Mouse (Mus musculus): ENCODE data around the gene Mindy4.

DNA sequence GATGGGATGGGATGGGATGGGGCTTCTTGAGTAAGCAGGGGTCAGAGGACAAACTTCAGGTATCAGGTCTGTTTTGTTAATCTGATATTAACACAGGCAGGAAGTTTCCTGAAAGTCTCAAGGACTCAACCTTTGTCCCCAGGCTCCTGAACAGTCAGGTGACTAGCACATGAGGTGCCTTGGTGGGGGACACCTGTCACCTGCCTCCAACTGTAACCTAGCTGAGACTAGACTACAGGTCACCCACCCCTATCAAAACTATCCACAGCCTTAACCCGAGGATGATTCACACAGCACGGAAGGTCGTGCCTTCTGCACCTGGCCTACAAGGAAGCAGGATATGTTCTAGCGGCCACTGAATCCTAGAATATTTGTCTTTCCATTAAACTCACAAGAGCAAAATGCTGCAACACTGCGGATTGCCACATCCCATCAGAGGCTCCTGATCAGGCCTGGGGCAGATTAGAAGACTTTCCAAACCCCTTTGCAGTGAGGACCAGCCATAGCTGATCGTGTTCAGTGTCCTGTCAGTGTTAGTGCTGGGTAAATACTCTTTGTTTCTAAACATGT lies 147.3 kb downstream of the Mindy4 start:
- TF ChIP-seq MYB (IDR thresholded peaks at IDR 0.05; ENCODE audit: low read depth, low read length) (no peak), RCOR1 (IDR thresholded peaks at IDR 0.05; ENCODE audit: low read depth, low read length) (no peak), ZNF384 (IDR thresholded peaks at IDR 0.05; ENCODE audit: low read depth, low read length) (no peak), MAX (IDR thresholded peaks at IDR 0.05; ENCODE audit: low read length) (no peak), ZKSCAN1 (IDR thresholded peaks at IDR 0.05; ENCODE audit: low read depth, low read length) (no peak), NRF1 (IDR thresholded peaks at IDR 0.05; ENCODE audit: insufficient read depth, low read depth, low read length, poor library complexity, severe bottlenecking) (no peak), HCFC1 (IDR thresholded peaks at IDR 0.05; ENCODE audit: low read depth, low read length) (no peak), SIN3A (IDR thresholded peaks at IDR 0.05; ENCODE audit: low read length) (no peak), MAZ (IDR thresholded peaks at IDR 0.05; ENCODE audit: low read depth, low read length) (no peak), GABPA (IDR thresholded peaks at IDR 0.05; ENCODE audit: low read depth, low read length) (no peak), CTCF (IDR thresholded peaks at IDR 0.05 in 2 of 3, conservative IDR thresholded peaks at IDR 0.05 in 1 of 3; ENCODE audit: control insufficient read depth in 1 of 3, insufficient read depth in 1 of 3, low read depth in 2 of 3, low read length in 3 of 3, poor library complexity in 1 of 3, severe bottlenecking in 1 of 3) (no peak), POLR2A (IDR thresholded peaks at IDR 0.05; ENCODE audit: control insufficient read depth in 1 of 2, insufficient read depth in 1 of 2, low read depth in 1 of 2, low read length in 2 of 2, poor library complexity in 1 of 2) (no peak), GATA1 (IDR thresholded peaks at IDR 0.05; ENCODE audit: low read depth, low read length) (no peak), USF1 (IDR thresholded peaks at IDR 0.05; ENCODE audit: low read depth, low read length) (no peak)

All from MEL (cell line).